Mouse (Mus musculus) liver, adult (tissue): ENCODE results near the gene Eif3i.

Experiments used
- GATA4 ChIP-seq: IDR thresholded peaks from 2 replicates; pipeline ENCODE4 v1.6.1; 2014; ENCODE audit warnings: mild to moderate bottlenecking, low read length; ENCODE audit not compliant: insufficient replicate concordance

Eif3i gene

GRCm38 (mm10) chr4:129608426-129609025, 8.1 kb upstream of the Eif3i start:
- TF ChIP-seq GATA4: no peak

DNA sequence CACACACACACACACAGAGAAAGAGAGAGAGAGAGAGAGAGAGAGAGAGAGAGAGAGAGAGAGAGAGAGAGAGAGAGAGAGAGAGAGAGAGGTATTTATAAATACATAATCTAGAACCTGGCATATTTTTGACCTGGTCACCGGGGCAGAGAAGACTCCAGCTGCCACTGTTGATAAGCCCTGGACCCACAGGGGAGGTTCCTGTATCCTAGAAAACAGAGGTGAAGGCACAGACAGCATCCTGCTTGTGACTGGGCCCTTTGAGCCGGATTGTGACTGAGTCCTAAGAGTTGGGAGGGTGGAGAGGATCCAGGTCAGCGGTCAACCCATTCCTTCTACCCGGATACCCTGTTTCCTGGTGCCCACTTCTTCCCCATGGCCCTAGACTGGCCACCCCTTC, 11.6 kb downstream of the Eif3i start:
- no peak for TF ChIP-seq GATA4

GRCm38 (mm10) chr4:129586943-129587342, 13.5 kb downstream of the Eif3i start:
- TF ChIP-seq GATA4: no peak

DNA sequence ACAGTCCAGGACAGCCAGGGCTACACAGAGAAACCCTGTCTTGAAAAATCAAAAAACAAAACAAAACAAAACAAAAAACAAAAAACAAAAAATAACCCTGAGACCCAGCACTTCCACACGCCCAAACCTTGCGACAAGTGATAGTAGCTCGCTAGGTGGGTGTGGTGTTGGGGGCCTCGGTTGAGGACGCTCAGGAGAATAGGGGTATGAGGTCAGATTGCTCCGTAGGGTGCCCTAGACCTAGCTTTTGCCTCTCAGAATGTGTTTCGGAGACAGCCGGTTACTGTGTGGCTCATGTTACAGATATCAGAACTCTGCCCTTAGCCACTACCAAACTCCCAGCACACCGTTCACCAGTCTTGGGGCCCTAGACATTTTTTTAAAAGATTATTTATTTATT, 14.7 kb downstream of the Eif3i start:
- no peak for TF ChIP-seq GATA4

DNA sequence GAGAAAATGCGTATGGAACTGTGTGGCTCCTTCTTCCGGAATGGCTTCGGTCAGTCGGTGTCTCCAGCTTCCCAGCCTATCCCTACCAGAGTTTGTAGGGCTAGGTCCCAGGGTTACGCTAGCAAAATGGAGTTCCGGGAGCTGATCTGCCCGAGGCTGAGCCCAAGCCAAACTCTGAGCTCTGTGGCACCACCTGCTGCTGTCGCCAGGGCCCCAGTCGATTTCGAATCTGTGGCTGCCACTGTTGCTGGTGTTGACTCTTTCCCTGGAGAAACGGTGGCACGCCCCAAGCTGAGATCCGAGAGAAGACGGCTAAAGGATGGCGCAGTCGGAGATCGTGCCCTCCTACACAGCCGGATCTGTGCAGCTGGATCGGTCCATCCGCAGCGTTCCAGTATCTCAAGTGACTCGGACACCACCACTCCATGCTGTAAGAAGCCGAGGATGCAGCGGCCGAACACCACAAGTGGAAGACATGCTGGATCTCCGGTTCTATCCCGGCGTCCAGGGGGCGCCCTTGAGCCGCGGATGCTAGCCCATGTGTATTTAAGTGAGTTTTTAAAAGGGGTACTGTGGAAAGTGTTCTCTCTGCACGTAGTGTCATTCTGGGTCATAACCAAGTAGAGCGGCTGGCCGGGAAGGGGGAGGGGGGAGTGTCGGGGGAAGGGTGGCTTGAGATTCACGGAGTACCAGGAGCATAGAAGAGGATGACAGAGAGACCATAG, 15.4 kb downstream of the Eif3i start:
- TF ChIP-seq GATA4: no peak

GRCm38 (mm10) chr4:129584370-129584769, 16.1 kb downstream of the Eif3i start:
- no peak for TF ChIP-seq GATA4

DNA sequence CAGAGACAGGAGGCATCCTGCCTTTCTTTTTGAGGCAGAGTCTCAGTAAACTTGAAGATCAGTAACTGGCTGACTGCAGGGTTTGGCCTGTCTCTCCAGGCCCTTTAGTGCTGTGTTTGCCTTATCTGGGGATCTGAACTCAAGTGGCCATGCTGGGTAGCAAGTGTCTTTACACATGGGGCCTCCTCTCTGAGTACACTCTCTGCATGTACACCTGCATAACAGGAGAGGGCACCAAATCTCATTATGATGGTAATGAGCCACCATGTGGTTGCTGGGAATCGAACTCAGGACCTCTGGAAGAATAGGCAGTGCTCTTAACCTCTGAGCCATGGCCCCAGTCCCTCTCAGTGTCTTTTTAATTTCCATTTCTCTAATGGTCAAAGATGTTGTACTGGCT, 18.2 kb downstream of the Eif3i start:
- TF ChIP-seq GATA4: no peak

DNA sequence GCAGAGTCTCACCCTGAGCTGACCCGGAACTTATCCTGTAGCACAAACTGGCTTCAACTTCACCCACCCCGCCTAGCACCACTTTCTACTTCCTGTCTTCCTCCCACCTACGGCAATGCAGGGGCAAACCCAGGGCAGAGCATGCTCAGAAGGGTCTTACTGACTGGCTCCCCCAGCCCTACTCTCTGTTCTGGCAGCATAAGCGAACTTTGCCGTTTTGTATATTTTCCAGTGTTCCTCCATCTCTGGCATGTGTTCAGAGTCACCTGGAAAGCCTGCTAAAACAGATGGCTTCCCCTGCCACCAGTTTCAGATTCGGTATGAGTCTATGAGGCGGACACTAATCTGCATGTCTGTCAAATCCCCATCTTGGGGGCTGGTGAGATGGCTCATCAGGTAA, 20.1 kb downstream of the Eif3i start:
- no peak for TF ChIP-seq GATA4

DNA sequence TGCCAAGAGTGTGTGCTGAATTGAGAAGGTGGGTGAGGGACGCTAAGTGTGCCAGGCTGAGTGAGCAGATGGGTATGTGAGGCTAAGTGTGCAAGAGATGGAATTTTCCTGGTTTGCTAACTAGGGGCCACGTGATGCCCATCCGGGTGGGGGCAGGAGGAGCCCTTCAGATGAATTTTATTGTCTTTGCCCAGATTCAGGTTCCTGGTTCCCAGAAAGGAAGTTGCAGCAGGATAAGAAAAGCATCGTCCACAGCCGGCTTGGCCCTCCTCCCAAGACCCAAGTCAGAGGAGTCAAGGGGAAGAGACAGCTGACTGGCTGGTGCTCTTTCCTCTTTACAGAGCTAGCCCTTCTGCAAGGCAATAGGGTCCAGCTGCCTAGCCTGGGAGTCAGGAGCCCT, 22.0 kb downstream of the Eif3i start, which contains the start of gene Fam167b:
Gene Fam167b (minus strand): TSS at position 84 of the 400 bp plus-strand sequence.
- TF ChIP-seq GATA4: peak; percentile 84; the same call in 1 of the 2 replicates

DNA sequence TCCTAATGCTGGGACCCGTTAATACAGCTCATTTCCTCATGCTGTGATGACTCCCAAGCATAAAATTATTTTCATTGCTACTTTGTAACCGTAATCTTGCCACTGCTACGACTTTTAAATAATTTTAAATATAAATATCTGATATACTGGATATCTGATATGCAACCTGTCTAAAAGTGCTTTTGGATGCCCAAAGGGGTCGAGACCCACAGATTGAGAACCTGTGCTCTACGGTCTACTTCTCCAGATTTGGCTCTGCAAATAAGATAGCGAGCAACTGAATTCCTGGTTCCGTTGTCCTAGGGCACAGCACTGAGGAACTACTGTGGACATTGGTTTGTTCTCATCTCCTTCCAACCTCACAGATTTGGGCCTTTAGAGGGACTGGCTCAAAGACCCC, 22.8 kb downstream of the Eif3i start:
- no peak for TF ChIP-seq GATA4

- TF ChIP-seq GATA4: peak; percentile 48; the same call in 1 of the 2 replicates
Observed at GRCm38 (mm10) chr4:129576863-129577491, 23.5 kb downstream of the Eif3i start.

- no peak for TF ChIP-seq GATA4
Observed at GRCm38 (mm10) chr4:129575171-129575844, 25.1 kb downstream of the Eif3i start.

GRCm38 (mm10) chr4:129573430-129573829, 27.0 kb downstream of the Eif3i start, which contains the start of gene Lck:
Gene Lck (minus strand): TSS chr4:129573641.
- no peak for TF ChIP-seq GATA4

GRCm38 (mm10) chr4:129573093-129573370, 27.4 kb downstream of the Eif3i start:
- no peak for TF ChIP-seq GATA4

GRCm38 (mm10) chr4:129572236-129573092, 28.0 kb downstream of the Eif3i start:
- 0 out of 2 replicates have a peak, but pooled peaks have one; percentile 64 for TF ChIP-seq GATA4
